In genomic region chr1:165935466-165935818, GRCm38 (mm10) we compare ENCODE assay signal across 11 mouse cellular contexts.
DNase-seq lines count a peak whose midpoint lies in the region; ATAC-seq lines count a peak whose summit lies in the region.
"Had no signal": no experiment of that assay in that cellular context is flagged by ENCODE, and none has a peak within 500 bp of the region (broad histone marks: within the 10 kb centered on the region; RNA-seq: fewer than 3 reads in every experiment).

No protein-coding gene starts in this region.

- H3K27me3 ChIP-seq in neural tube, embryonic 11.5 days (ENCODE audit: control insufficient read depth, insufficient read depth, low read length), result no peaks in the 10 kb centered on the region
- H3K27me3 ChIP-seq in forebrain, embryonic 16.5 days (replicated peaks; ENCODE audit: control insufficient read depth, insufficient read depth, low read length), result no peaks in the 10 kb centered on the region
- H3K27me3 ChIP-seq in midbrain, embryonic 13.5 days, result no peaks in the 10 kb centered on the region
- H3K27me3 ChIP-seq: embryonic facial prominence, embryonic 12.5 days had no signal

- ATAC-seq in neural tube, embryonic 11.5 days (ENCODE audit: insufficient read depth, low FRiP score, low TSS enrichment), result peak; percentile 24; the same call in 1 of the 2 replicates
- ATAC-seq in forebrain, embryonic 16.5 days, result no peak
- peak; percentile 83 for ATAC-seq in midbrain, embryonic 13.5 days
- ATAC-seq: intestine, embryonic 16.5 days had no signal

- 80% methylated on average over 2 of the region's 2 CpGs for WGBS in neural tube, embryonic 11.5 days
- 3% methylated on average over 2 of the region's 2 CpGs for WGBS in forebrain, embryonic 16.5 days
- 15% methylated on average over 2 of the region's 2 CpGs for WGBS in midbrain, embryonic 13.5 days

- H3K27ac ChIP-seq in neural tube, embryonic 11.5 days (ENCODE audit: low read depth, low read length), result no peak overlapping the region
- peak overlapping the region; percentile 96 for H3K27ac ChIP-seq in forebrain, embryonic 16.5 days (ENCODE audit: low read length)
- peak overlapping the region; percentile 75 for H3K27ac ChIP-seq in midbrain, embryonic 13.5 days
- H3K27ac ChIP-seq: embryonic facial prominence, embryonic 12.5 days had no signal

- no peak overlapping the region for H3K9ac ChIP-seq in neural tube, embryonic 11.5 days (ENCODE audit: low read length)
- no peak overlapping the region for H3K9ac ChIP-seq in forebrain, embryonic 16.5 days (replicated peaks; ENCODE audit: low read depth, low read length)
- H3K9ac ChIP-seq in midbrain, embryonic 13.5 days (replicated peaks), result no peak overlapping the region
- H3K9ac ChIP-seq: embryonic facial prominence, embryonic 12.5 days had no signal

- no peak for DNase-seq in neural tube, embryonic 11.5 days (ENCODE audit: low spot score)
- no peak for DNase-seq in neural tube, embryonic 10.5 days (ENCODE audit: extremely low spot score, low spot score)
- no peak for DNase-seq in adrenal gland, adult 8-10 months
- no peak for DNase-seq in gastrocnemius, postnatal 10 days
- DNase-seq in lung, postnatal 10 days, result no peak
- DNase-seq: thymus, adult 2 months had no signal

- no peaks in the 10 kb centered on the region for H3K9me3 ChIP-seq in neural tube, embryonic 11.5 days (ENCODE audit: control insufficient read depth, low read length)
- H3K9me3 ChIP-seq in forebrain, embryonic 16.5 days (ENCODE audit: control insufficient read depth, low read length), result no peaks in the 10 kb centered on the region
- no peaks in the 10 kb centered on the region for H3K9me3 ChIP-seq in midbrain, embryonic 13.5 days
- H3K9me3 ChIP-seq: embryonic facial prominence, embryonic 12.5 days had no signal

- H3K4me2 ChIP-seq in neural tube, embryonic 11.5 days (ENCODE audit: low read depth), result no peak overlapping the region
- H3K4me2 ChIP-seq in forebrain, embryonic 16.5 days (ENCODE audit: low read length), result peak overlapping the region; percentile 38
- peak overlapping the region; percentile 45 for H3K4me2 ChIP-seq in midbrain, embryonic 13.5 days (replicated peaks)
- H3K4me2 ChIP-seq: embryonic facial prominence, embryonic 12.5 days; liver, embryonic 11.5 days had no signal

- no peak overlapping the region for H3K4me3 ChIP-seq in neural tube, embryonic 11.5 days (ENCODE audit: low read depth, low read length)
- H3K4me3 ChIP-seq in forebrain, embryonic 16.5 days (replicated peaks; ENCODE audit: low read length), result no peak overlapping the region
- H3K4me3 ChIP-seq in midbrain, embryonic 13.5 days (replicated peaks), result no peak overlapping the region
- H3K4me3 ChIP-seq: embryonic facial prominence, embryonic 12.5 days had no signal

- peaks cover 12% of the 10 kb centered on the region for H3K4me1 ChIP-seq in neural tube, embryonic 11.5 days (ENCODE audit: control insufficient read depth, insufficient read depth, low read length)
- H3K4me1 ChIP-seq in forebrain, embryonic 16.5 days (replicated peaks; ENCODE audit: control insufficient read depth, insufficient read depth, low read length), result peaks cover 23% of the 10 kb centered on the region
- peaks cover 33% of the 10 kb centered on the region for H3K4me1 ChIP-seq in midbrain, embryonic 13.5 days (replicated peaks)
- H3K4me1 ChIP-seq: embryonic facial prominence, embryonic 12.5 days had no signal

- no peaks in the 10 kb centered on the region for H3K36me3 ChIP-seq in neural tube, embryonic 11.5 days (ENCODE audit: control insufficient read depth, insufficient read depth, low read length)
- H3K36me3 ChIP-seq in forebrain, embryonic 16.5 days (ENCODE audit: control insufficient read depth, insufficient read depth), result no peaks in the 10 kb centered on the region
- no peaks in the 10 kb centered on the region for H3K36me3 ChIP-seq in midbrain, embryonic 13.5 days
- H3K36me3 ChIP-seq: embryonic facial prominence, embryonic 12.5 days had no signal
